Mouse (Mus musculus) C2C12 (cell line): ENCODE measurements around the gene Pex14.

ENCODE experiments used
- CEBPB ChIP-seq: IDR thresholded peaks from one replicate; pipeline ENCODE4 v1.6.1; 2011; ENCODE audit warnings: low read depth, mild to moderate bottlenecking, control low read depth, moderate library complexity
- CTCF ChIP-seq: IDR thresholded peaks from one replicate; pipeline ENCODE4 v1.5.1; 2011; ENCODE audit not compliant: control insufficient read depth, insufficient read depth, insufficient read length
- USF1 ChIP-seq: IDR thresholded peaks from one replicate; pipeline ENCODE4 v1.6.1; 2011; ENCODE audit warnings: low read depth, mild to moderate bottlenecking, control low read depth, moderate library complexity

- no peak for TF ChIP-seq CEBPB
- TF ChIP-seq CTCF, result no peak
- TF ChIP-seq USF1, result no peak
These were observed 153.6 kb downstream of the Pex14 start for GRCm38 (mm10) chr4:148946071-148946470.
